22 mouse cellular contexts compared by ENCODE assay signal in genomic region chr5:113804395-113804966, GRCm38 (mm10). TPM values are rescaled to one million over a fixed set of nuclear protein-coding genes. Genes with fewer than 3 reads are reported as not detected.
DNase-seq lines count a peak whose midpoint lies in the region; ATAC-seq and TF ChIP-seq lines count a peak whose summit lies in the region.
"Had no signal": no experiment of that assay in that cellular context is flagged by ENCODE, and none has a peak within 500 bp of the region (broad histone marks: within the 10 kb centered on the region; RNA-seq: fewer than 3 reads in every experiment).

No protein-coding gene starts in this region.

- peaks cover 51% of the 10 kb centered on the region for H3K4me1 ChIP-seq in forebrain, embryonic 10.5 days
- H3K4me1 ChIP-seq in forebrain, embryonic 15.5 days: peaks cover 7% of the 10 kb centered on the region
- H3K4me1 ChIP-seq in lung, postnatal 0 days (ENCODE audit: insufficient read depth, low read depth, low read length): no peaks in the 10 kb centered on the region
- peaks cover 45% of the 10 kb centered on the region for H3K4me1 ChIP-seq in embryonic facial prominence, embryonic 15.5 days
- no peaks in the 10 kb centered on the region; the same call in 1 of the 2 replicates for H3K4me1 ChIP-seq in stomach, postnatal 0 days (replicated peaks; ENCODE audit: control insufficient read depth, insufficient read depth)

- intact Hi-C loops in left cerebral cortex, postnatal 10 days (cut with DNase I): no loop called here

- H3K4me3 ChIP-seq in forebrain, embryonic 10.5 days: no peak overlapping the region
- no peak overlapping the region for H3K4me3 ChIP-seq in forebrain, embryonic 15.5 days
- H3K4me3 ChIP-seq in lung, postnatal 0 days (ENCODE audit: low read depth, low read length): no peak overlapping the region
- no peak overlapping the region for H3K4me3 ChIP-seq in embryonic facial prominence, embryonic 15.5 days (replicated peaks)
- H3K4me3 ChIP-seq in stomach, postnatal 0 days (ENCODE audit: low read depth, low read length): no peak overlapping the region
- H3K4me3 ChIP-seq: heart, embryonic 13.5 days; left cerebral cortex, adult 2 months; limb, embryonic 13.5 days; midbrain, embryonic 12.5 days; neural tube, embryonic 13.5 days had no signal

- TF ChIP-seq EP300 in lung, postnatal 0 days (IDR thresholded peaks at IDR 0.05): no peak
- TF ChIP-seq EP300 in stomach, postnatal 0 days (optimal IDR thresholded peaks at IDR 0.05): no peak

- peaks cover 9% of the 10 kb centered on the region for H3K27me3 ChIP-seq in forebrain, embryonic 10.5 days (ENCODE audit: poor library complexity, severe bottlenecking)
- H3K27me3 ChIP-seq in forebrain, embryonic 15.5 days: no peaks in the 10 kb centered on the region
- no peaks in the 10 kb centered on the region for H3K27me3 ChIP-seq in lung, postnatal 0 days (replicated peaks; ENCODE audit: insufficient read depth, low read length)
- no peaks in the 10 kb centered on the region for H3K27me3 ChIP-seq in embryonic facial prominence, embryonic 15.5 days
- H3K27me3 ChIP-seq in stomach, postnatal 0 days (ENCODE audit: control insufficient read depth, insufficient read depth, low read length): no peaks in the 10 kb centered on the region
- H3K27me3 ChIP-seq: limb, embryonic 13.5 days; neural tube, embryonic 13.5 days had no signal

- ATAC-seq in forebrain, embryonic 15.5 days (replicated peaks): no peak
- no peak for ATAC-seq in lung, postnatal 0 days
- peak; percentile 69 for ATAC-seq in embryonic facial prominence, embryonic 15.5 days (ENCODE audit: insufficient number of reproducible peaks, low FRiP score, low TSS enrichment, low read depth)
- no peak for ATAC-seq in stomach, postnatal 0 days (ENCODE audit: low FRiP score, low TSS enrichment)

- no peak for DNase-seq in forebrain, embryonic 10.5 days (ENCODE audit: extremely low spot score, low spot score)
- DNase-seq in lung, postnatal 0 days (ENCODE audit: low spot score): no peak
- DNase-seq in lung, postnatal 25 days (ENCODE audit: low spot score): no peak
- DNase-seq in stomach, postnatal 0 days (ENCODE audit: low spot score): no peak
- no peak for DNase-seq in left cerebral cortex, postnatal 10 days (ENCODE audit: extremely low spot score in 1 of 2, low spot score in 2 of 2)
- DNase-seq in urinary bladder, postnatal 14 days (ENCODE audit: low spot score): no peak
- DNase-seq: adrenal gland, adult 2 months; cerebellum, adult 9-10 months; heart, adult 18-20 months; kidney, adult 11 months; kidney, postnatal 14 days; lung, adult 18-20 months; thymus, postnatal 4 days had no signal

- TF ChIP-seq CTCF in lung, postnatal 0 days (IDR thresholded peaks at IDR 0.05): peak; percentile 25; the same call in 1 of the 2 replicates
- TF ChIP-seq CTCF in stomach, postnatal 0 days (IDR thresholded peaks at IDR 0.05; ENCODE audit: low read depth): peak; percentile 41

- 59% methylated on average over 7 of the region's 7 CpGs for WGBS in forebrain, embryonic 10.5 days
- 65% methylated on average over 7 of the region's 7 CpGs for WGBS in forebrain, embryonic 15.5 days
- WGBS in lung, postnatal 0 days: 56% methylated on average over 7 of the region's 7 CpGs
- 40% methylated on average over 7 of the region's 7 CpGs for WGBS in embryonic facial prominence, embryonic 15.5 days
- WGBS in stomach, postnatal 0 days: 65% methylated on average over 7 of the region's 7 CpGs

- no peaks in the 10 kb centered on the region for H3K9me3 ChIP-seq in forebrain, embryonic 10.5 days
- H3K9me3 ChIP-seq in forebrain, embryonic 15.5 days: no peaks in the 10 kb centered on the region
- no peaks in the 10 kb centered on the region for H3K9me3 ChIP-seq in lung, postnatal 0 days (ENCODE audit: low read length)
- H3K9me3 ChIP-seq in embryonic facial prominence, embryonic 15.5 days (replicated peaks): no peaks in the 10 kb centered on the region
- H3K9me3 ChIP-seq in stomach, postnatal 0 days (ENCODE audit: control insufficient read depth, low read length): no peaks in the 10 kb centered on the region
- H3K9me3 ChIP-seq: heart, embryonic 13.5 days; limb, embryonic 13.5 days; midbrain, embryonic 12.5 days; neural tube, embryonic 13.5 days had no signal

- H3K9ac ChIP-seq in forebrain, embryonic 15.5 days (replicated peaks): no peak overlapping the region
- no peak overlapping the region for H3K9ac ChIP-seq in lung, postnatal 0 days (replicated peaks; ENCODE audit: low read depth)
- no peak overlapping the region for H3K9ac ChIP-seq in embryonic facial prominence, embryonic 15.5 days
- no peak overlapping the region for H3K9ac ChIP-seq in stomach, postnatal 0 days (ENCODE audit: low read length)
- H3K9ac ChIP-seq: heart, embryonic 13.5 days; hindbrain, embryonic 14.5 days; limb, embryonic 13.5 days; midbrain, embryonic 12.5 days; neural tube, embryonic 13.5 days had no signal

- H3K27ac ChIP-seq in forebrain, embryonic 10.5 days: 0 out of 2 replicates have a peak overlapping the region, but pooled peaks have one; percentile 2
- H3K27ac ChIP-seq in forebrain, embryonic 15.5 days (replicated peaks): no peak overlapping the region
- H3K27ac ChIP-seq in lung, postnatal 0 days (ENCODE audit: low read length): no peak overlapping the region
- H3K27ac ChIP-seq in embryonic facial prominence, embryonic 15.5 days (replicated peaks): peak overlapping the region; percentile 51; the same call in 1 of the 2 replicates
- H3K27ac ChIP-seq in stomach, postnatal 0 days (replicated peaks): no peak overlapping the region
- H3K27ac ChIP-seq: heart, embryonic 13.5 days; hindbrain, embryonic 14.5 days; left cerebral cortex, adult 2 months; macrophage; midbrain, embryonic 12.5 days; neural tube, embryonic 13.5 days had no signal

- H3K4me2 ChIP-seq in forebrain, embryonic 15.5 days (replicated peaks): no peak overlapping the region
- H3K4me2 ChIP-seq in lung, postnatal 0 days (replicated peaks; ENCODE audit: low read depth, low read length): no peak overlapping the region
- no peak overlapping the region for H3K4me2 ChIP-seq in embryonic facial prominence, embryonic 15.5 days (replicated peaks)
- no peak overlapping the region for H3K4me2 ChIP-seq in stomach, postnatal 0 days (replicated peaks; ENCODE audit: low read depth)
- H3K4me2 ChIP-seq: heart, embryonic 13.5 days; hindbrain, embryonic 14.5 days; limb, embryonic 13.5 days; midbrain, embryonic 12.5 days; neural tube, embryonic 13.5 days had no signal

- no peaks in the 10 kb centered on the region for H3K36me3 ChIP-seq in forebrain, embryonic 10.5 days (replicated peaks)
- H3K36me3 ChIP-seq in forebrain, embryonic 15.5 days: no peaks in the 10 kb centered on the region
- no peaks in the 10 kb centered on the region for H3K36me3 ChIP-seq in lung, postnatal 0 days (ENCODE audit: insufficient read depth, low read length)
- H3K36me3 ChIP-seq in embryonic facial prominence, embryonic 15.5 days: no peaks in the 10 kb centered on the region
- no peaks in the 10 kb centered on the region for H3K36me3 ChIP-seq in stomach, postnatal 0 days (ENCODE audit: control insufficient read depth, insufficient read depth, low read length)
- H3K36me3 ChIP-seq: heart, embryonic 13.5 days; limb, embryonic 13.5 days; midbrain, embryonic 12.5 days; neural tube, embryonic 13.5 days had no signal

RNA-seq across cellular contexts. Expression of gene Tmem119, which starts 4.2 kb away (rescaled TPM):
- polyA plus RNA-seq in forebrain, embryonic 10.5 days (2016; fragmentation: Nextera tagmentation; extraction: Ambion mirVana): 28.8 and 36.2 TPM in 2 replicates
- polyA plus RNA-seq in forebrain, embryonic 15.5 days (2015; fragmentation: Nextera tagmentation; extraction: Ambion mirVana): 4.9 and 5.1 TPM in 2 replicates
- 107 and 110 TPM in 2 replicates for polyA plus RNA-seq in lung, postnatal 0 days (2015; fragmentation: Nextera tagmentation; extraction: Ambion mirVana)
- 197 and 220 TPM in 2 replicates for polyA plus RNA-seq in embryonic facial prominence, embryonic 15.5 days (2015; fragmentation: Nextera tagmentation; extraction: Ambion mirVana)
- 35.3 and 36.6 TPM in 2 replicates for polyA plus RNA-seq in stomach, postnatal 0 days (2015; fragmentation: Nextera tagmentation; extraction: Ambion mirVana)
- 10 to 100 TPM; 12.0 to 16.0 TPM for total RNA-seq in left cerebral cortex, postnatal 10 days (2021)
- polyA plus RNA-seq: macrophage had no signal

RNA-seq across cellular contexts. Expression of gene Selplg, which starts 28.0 kb away (rescaled TPM):
- 0.74 and 0.82 TPM in 2 replicates for polyA plus RNA-seq in forebrain, embryonic 10.5 days (2016; fragmentation: Nextera tagmentation; extraction: Ambion mirVana)
- polyA plus RNA-seq in forebrain, embryonic 15.5 days (2015; fragmentation: Nextera tagmentation; extraction: Ambion mirVana): 1.8 TPM in 2 replicates
- 14.6 and 15.1 TPM in 2 replicates for polyA plus RNA-seq in lung, postnatal 0 days (2015; fragmentation: Nextera tagmentation; extraction: Ambion mirVana)
- 5.3 TPM in 2 replicates for polyA plus RNA-seq in embryonic facial prominence, embryonic 15.5 days (2015; fragmentation: Nextera tagmentation; extraction: Ambion mirVana)
- polyA plus RNA-seq in stomach, postnatal 0 days (2015; fragmentation: Nextera tagmentation; extraction: Ambion mirVana): 2.0 and 2.6 TPM in 2 replicates
- 10 to 100 TPM; 16.1 to 18.7 TPM for total RNA-seq in left cerebral cortex, postnatal 10 days (2021)

RNA-seq across cellular contexts. Expression of gene Iscu, which starts 31.9 kb away (rescaled TPM):
- 102 and 106 TPM in 2 replicates for polyA plus RNA-seq in forebrain, embryonic 10.5 days (2016; fragmentation: Nextera tagmentation; extraction: Ambion mirVana)
- polyA plus RNA-seq in forebrain, embryonic 15.5 days (2015; fragmentation: Nextera tagmentation; extraction: Ambion mirVana): 87.4 and 94.1 TPM in 2 replicates
- 197 and 225 TPM in 2 replicates for polyA plus RNA-seq in lung, postnatal 0 days (2015; fragmentation: Nextera tagmentation; extraction: Ambion mirVana)
- polyA plus RNA-seq in embryonic facial prominence, embryonic 15.5 days (2015; fragmentation: Nextera tagmentation; extraction: Ambion mirVana): 102 and 106 TPM in 2 replicates
- polyA plus RNA-seq in stomach, postnatal 0 days (2015; fragmentation: Nextera tagmentation; extraction: Ambion mirVana): 154 and 166 TPM in 2 replicates
- 10 to 100 TPM; 72.7 to 78.3 TPM for total RNA-seq in left cerebral cortex, postnatal 10 days (2021)

RNA-seq across cellular contexts. Expression of gene Sart3, which starts 32.2 kb away (rescaled TPM):
- 74.6 and 78.3 TPM in 2 replicates for polyA plus RNA-seq in forebrain, embryonic 10.5 days (2016; fragmentation: Nextera tagmentation; extraction: Ambion mirVana)
- 57.6 and 58.7 TPM in 2 replicates for polyA plus RNA-seq in forebrain, embryonic 15.5 days (2015; fragmentation: Nextera tagmentation; extraction: Ambion mirVana)
- 12.8 and 16.9 TPM in 2 replicates for polyA plus RNA-seq in lung, postnatal 0 days (2015; fragmentation: Nextera tagmentation; extraction: Ambion mirVana)
- 47.9 and 48.0 TPM in 2 replicates for polyA plus RNA-seq in embryonic facial prominence, embryonic 15.5 days (2015; fragmentation: Nextera tagmentation; extraction: Ambion mirVana)
- polyA plus RNA-seq in stomach, postnatal 0 days (2015; fragmentation: Nextera tagmentation; extraction: Ambion mirVana): 10.4 and 11.2 TPM in 2 replicates
- total RNA-seq in left cerebral cortex, postnatal 10 days (2021): 10 to 100 TPM; 29.1 to 35.0 TPM

Comparison
In these comparisons a context has a peak if more than half of its experiments do, and no peak if none do; other contexts are left out.
1. H3K27ac ChIP-seq: peak in forebrain, embryonic 10.5 days (single experiment) and embryonic facial prominence, embryonic 15.5 days (single experiment); none in forebrain, embryonic 15.5 days (single experiment), lung, postnatal 0 days (single experiment) and stomach, postnatal 0 days (single experiment).